Mouse (Mus musculus) liver, embryonic 15.5 days (tissue): ENCODE measurements around the gene Nphs2. TPM values are rescaled to one million over a fixed set of nuclear protein-coding genes. Genes with fewer than 3 reads are reported as not detected.

Experiments
- polyA plus RNA-seq: library from polyadenylated mRNA; unstranded; fragments of >200 nt; fragmentation: Nextera tagmentation; extraction: Ambion mirVana; gene quantifications from 2 replicates; pipeline ENCODE4 v1.2.1, GENCODE M21; 2015

Gene Nphs2
- polyA plus RNA-seq, 1 experiment from 2014 or later, result not detected

Other genes with a start within 250 kb of the Nphs2 start
- 0.12 TPM in 1 of 2 replicates, not detected in the other for gene Fam163a, start 105.7 kb upstream of the Nphs2 start, polyA plus RNA-seq
- gene Tdrd5, start 7.1 kb upstream of the Nphs2 start, polyA plus RNA-seq, result 0.07 TPM in 2 replicates
- 483 and 500 TPM in 2 replicates for gene Gm2000, start 55.3 kb downstream of the Nphs2 start, polyA plus RNA-seq
- not detected in 2 replicates for gene Axdnd1, start 110.4 kb downstream of the Nphs2 start, polyA plus RNA-seq
- 20.5 and 22.3 TPM in 2 replicates for gene Soat1, start 163.6 kb downstream of the Nphs2 start, polyA plus RNA-seq
- gene Gm10031, start 213.3 kb downstream of the Nphs2 start, polyA plus RNA-seq, result 0.06 and 0.17 TPM in 2 replicates
- gene Abl2, start 248.1 kb downstream of the Nphs2 start, polyA plus RNA-seq, result 0.90 and 0.94 TPM in 2 replicates